Mouse (Mus musculus): Measurements from ENCODE around the gene Gabrb1.

DNA sequence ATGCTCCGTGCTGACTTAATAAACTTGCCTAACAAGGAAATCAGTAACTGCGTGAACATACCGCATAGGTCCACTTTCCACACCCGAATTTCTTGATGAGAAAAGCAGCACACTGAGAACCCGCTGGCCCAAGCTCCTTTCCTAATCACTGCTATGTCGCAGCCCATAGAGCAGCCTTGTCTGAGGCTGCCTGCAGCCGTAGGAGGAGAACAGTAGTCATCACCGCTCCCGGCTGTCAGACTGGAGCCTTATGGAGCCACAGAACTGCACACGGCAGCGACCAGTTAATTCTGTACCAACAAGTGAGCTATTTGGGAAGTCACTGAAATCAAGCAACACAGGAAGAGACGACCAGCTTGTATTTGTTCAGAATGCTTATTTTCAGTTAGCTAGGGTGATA lies 500.8 kb downstream of the Gabrb1 start:
- TF ChIP-seq ZNF384 (IDR thresholded peaks at IDR 0.05; ENCODE audit: low read depth, low read length): no peak
- TF ChIP-seq HCFC1 (IDR thresholded peaks at IDR 0.05; ENCODE audit: borderline replicate concordance, insufficient read depth, low read length): no peak
- no peak for TF ChIP-seq ZC3H11A (IDR thresholded peaks at IDR 0.05; ENCODE audit: borderline replicate concordance, low read depth, low read length)
- TF ChIP-seq MAFK (IDR thresholded peaks at IDR 0.05; ENCODE audit: insufficient read depth, low read depth, low read length): no peak

All from ES-E14 (cell line).